Mouse (Mus musculus): Measurements from ENCODE around the gene Mindy4.

Mindy4 gene

GRCm38 (mm10) chr6:55310179-55310578 is 107.0 kb downstream of the Mindy4 start:
- no peak for DNase-seq (ENCODE audit: low spot score)

DNA sequence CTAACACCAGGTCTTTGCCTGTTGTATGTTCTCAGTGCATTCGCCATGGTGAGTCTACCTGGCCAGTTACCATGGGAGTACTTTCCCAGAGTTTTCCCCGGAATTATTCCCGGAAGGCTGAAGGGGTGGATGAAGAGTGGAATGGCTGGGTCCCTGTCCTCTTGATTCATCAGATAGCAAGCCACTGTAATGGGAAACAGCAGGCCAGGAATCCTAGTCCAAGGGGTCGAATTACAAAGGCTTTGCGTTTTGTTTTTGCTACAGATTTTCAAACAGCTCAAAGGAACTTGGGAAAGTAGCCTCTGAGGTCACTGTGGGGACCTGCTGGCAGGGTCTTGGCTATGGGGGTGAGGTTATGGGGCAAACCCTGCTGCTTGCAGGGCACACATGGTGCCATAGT is 108.8 kb downstream of the Mindy4 start:
- DNase-seq (ENCODE audit: low spot score) = no peak

DNA sequence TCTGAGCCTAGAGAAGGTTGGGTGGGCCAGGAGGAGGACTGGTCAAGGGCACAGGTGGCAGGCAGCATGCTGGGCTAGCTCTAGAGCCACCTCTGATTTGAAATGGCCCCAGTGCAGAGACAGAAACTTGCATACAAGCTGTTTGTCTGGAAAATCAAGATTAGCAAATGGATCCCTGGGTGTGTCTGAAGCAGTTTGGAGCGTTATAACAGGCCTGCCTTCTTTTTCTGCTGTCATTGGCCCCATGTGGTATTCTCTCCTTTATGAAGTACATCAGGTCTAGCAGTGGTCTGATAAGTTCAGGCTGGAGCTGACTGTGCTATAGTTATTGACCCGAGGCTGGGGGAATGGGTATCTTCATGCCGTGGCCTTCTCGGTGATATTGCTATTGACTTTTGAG is 110.7 kb downstream of the Mindy4 start:
- no peak for DNase-seq (ENCODE audit: low spot score)

GRCm38 (mm10) chr6:55314628-55315027 is 111.4 kb downstream of the Mindy4 start:
- no peak for DNase-seq (ENCODE audit: low spot score)

DNA sequence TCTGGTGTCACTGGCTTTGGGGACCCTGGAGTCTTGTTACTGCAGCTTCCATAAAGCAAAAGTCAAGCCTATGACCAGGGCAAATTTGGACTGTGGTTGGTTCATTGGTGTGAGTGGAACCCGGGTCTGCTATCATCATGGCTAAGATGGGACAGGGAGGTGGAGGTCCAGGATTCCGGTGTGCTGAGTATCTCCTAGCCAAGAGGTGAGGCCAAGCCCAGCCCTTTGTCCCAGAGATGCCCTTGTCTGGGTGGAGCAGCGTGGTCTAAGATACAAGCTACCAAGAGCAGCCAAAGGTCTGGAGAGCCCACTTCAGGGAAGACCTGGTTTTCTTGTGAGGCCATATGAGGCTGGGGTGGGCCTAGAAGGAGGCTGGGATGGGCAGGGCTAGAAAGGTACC is 115.4 kb downstream of the Mindy4 start:
- DNase-seq (ENCODE audit: low spot score) = no peak

- DNase-seq (ENCODE audit: low spot score) = no peak
These were observed 116.7 kb downstream of the Mindy4 start for GRCm38 (mm10) chr6:55319585-55320551.

GRCm38 (mm10) chr6:55320894-55321293 is 117.7 kb downstream of the Mindy4 start:
- no peak for DNase-seq (ENCODE audit: low spot score)

GRCm38 (mm10) chr6:55321518-55321917 is 118.3 kb downstream of the Mindy4 start:
- no peak for DNase-seq (ENCODE audit: low spot score)

- no peak for DNase-seq (ENCODE audit: low spot score)
These were observed 119.8 kb downstream of the Mindy4 start for GRCm38 (mm10) chr6:55322980-55323379.

- no peak for DNase-seq (ENCODE audit: low spot score)
These were observed 120.9 kb downstream of the Mindy4 start for GRCm38 (mm10) chr6:55323908-55324634.

DNA sequence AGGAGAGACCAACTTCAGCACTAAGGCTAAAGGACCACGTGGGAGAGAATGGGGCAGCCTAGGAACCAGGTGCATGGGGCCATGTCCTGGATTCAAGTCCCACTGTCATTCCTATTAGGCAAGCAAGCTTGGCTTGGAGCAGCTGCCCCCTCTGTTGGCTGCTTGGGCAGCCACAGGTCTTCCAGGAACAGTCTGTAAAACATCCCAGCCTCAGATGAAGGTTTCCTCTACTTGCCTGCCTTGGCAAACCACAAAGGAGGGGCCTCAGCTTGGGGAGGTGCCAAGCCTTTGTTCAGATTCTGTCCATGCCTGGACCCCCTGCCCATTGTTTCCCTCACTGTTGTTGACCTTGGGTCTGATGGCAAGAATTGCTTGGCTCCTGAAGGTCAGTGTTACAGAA is 121.6 kb downstream of the Mindy4 start:
- no peak for DNase-seq (ENCODE audit: low spot score)

DNA sequence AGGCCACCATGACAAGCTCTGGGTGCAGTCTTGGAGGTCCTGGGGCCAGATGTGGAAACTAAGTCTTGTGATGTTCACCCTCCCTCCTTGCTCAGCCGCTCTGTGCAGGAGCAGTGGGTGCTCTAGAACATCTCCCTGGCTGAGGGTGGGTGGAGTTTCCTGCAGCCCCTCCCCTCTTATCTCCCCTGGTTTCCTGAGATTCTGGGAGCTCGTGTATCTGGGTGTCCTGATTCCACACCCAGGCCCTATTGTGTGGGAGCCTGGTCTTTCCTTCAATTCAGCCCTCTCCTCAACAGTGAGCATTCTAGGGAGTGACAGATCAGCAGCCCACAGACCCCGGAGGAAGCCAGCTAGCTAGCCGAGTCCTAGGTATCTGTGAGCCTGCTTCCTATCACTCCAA is 123.1 kb downstream of the Mindy4 start:
- DNase-seq (ENCODE audit: low spot score) = no peak

- DNase-seq (ENCODE audit: low spot score) = no peak
These were observed 124.1 kb downstream of the Mindy4 start for GRCm38 (mm10) chr6:55327326-55327725.

GRCm38 (mm10) chr6:55328179-55328578 is 125.0 kb downstream of the Mindy4 start:
- no peak for DNase-seq (ENCODE audit: low spot score)

DNA sequence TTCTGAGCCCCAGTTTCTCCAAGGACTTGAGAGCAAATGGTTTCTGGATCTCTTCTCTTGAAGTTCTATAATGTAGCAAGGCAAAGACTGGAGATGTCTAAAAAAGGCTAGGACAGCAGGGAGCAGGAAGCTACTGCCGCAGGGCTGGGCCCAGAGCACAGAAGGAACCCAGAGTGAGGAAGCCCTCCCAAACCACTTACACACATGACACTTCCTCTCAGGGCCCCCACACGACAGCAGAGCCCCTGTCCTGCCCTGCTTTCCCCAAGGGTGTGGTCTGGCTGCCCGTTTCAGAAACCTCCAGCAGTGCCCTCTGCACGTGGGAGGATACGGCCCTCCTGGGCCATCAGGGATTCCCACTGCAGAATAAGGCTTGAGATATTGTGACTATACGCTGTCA is 128.1 kb downstream of the Mindy4 start:
- no peak for DNase-seq (ENCODE audit: low spot score)

DNA sequence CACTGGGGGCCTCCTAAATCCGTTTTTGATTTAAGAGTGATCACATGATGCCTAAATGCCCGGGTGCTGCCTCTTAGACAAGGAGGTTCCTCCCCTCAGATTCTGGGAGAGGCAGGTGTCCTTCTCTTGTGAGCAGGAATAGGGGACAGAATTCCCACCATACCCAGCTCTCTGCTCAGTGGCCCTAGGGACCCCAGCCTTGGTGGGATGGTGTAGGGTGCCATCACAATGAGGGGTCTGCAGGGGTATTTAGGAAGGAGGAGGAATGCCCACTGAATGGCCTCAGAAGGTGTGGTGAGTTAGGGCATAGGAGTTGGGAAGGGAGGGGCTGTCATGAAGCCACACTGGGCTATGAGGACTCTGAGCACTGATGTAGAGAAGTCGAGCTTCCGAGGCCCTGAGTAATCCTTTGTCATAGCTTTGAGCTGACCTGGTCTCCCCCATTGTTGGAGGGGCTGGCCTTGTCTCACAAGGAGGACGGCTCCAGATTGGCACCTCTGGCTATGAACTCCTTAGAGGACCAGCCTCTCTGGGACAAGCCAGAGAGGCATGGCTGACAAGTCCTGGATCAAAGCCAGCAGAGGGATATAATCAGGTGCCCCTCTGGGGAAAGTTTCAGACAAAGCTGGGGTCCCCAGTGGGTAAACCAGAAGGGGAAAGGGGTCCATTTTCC is 129.1 kb downstream of the Mindy4 start:
- no peak for DNase-seq (ENCODE audit: low spot score)

- no peak for DNase-seq (ENCODE audit: low spot score)
These were observed 129.6 kb downstream of the Mindy4 start for GRCm38 (mm10) chr6:55332773-55333109.

- DNase-seq (ENCODE audit: low spot score) = peak; percentile 23
These were observed 132.9 kb downstream of the Mindy4 start, which contains the start of gene Aqp1 for GRCm38 (mm10) chr6:55335989-55336514. Aqp1 (plus strand) TSS chr6:55336432.

GRCm38 (mm10) chr6:55337242-55337641 is 134.1 kb downstream of the Mindy4 start:
- DNase-seq (ENCODE audit: low spot score) = no peak

DNA sequence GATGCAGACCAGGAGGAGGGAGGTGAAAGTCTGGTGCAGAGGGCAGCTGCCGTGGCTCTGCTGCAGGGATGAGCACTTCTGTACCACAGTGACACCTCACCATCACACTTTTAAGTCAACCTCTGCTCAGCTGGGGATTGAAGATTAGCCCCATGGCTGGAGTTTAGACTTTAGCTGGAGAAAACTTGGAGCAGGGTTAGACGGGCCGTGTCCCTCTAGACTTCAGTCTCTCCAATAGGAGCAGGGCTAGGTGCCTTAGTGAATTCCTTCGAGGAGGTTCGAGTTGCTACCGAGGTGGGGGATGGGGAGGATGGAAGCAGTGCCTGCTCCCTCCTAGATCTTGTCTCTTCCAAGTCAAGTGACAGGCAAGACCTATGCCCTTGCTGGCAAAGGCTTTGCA is 134.9 kb downstream of the Mindy4 start:
- no peak for DNase-seq (ENCODE audit: low spot score)

GRCm38 (mm10) chr6:55338934-55339825 is 136.0 kb downstream of the Mindy4 start:
- DNase-seq (ENCODE audit: low spot score) = no peak

All from testis, postnatal 14 days (tissue).